Mouse (Mus musculus) cerebellum, adult 2 months (tissue): Measurements from ENCODE around the gene Car9.

Experiments used
- CTCF ChIP-seq: fragments of 200-500 bp; IDR thresholded peaks from 2 replicates; pipeline ENCODE4 v1.5.1; 2011; ENCODE audit warnings: low read depth, mild to moderate bottlenecking, control low read depth, low read length, moderate library complexity, borderline replicate concordance; ENCODE audit not compliant: insufficient read depth
- POLR2A ChIP-seq: fragments of 200-500 bp; IDR thresholded peaks from 2 replicates; pipeline ENCODE4 v1.6.1; 2011; ENCODE audit warnings: low read length, control low read depth, borderline replicate concordance; ENCODE audit not compliant: insufficient read depth

GRCm38 (mm10) chr4:43489611-43490010 lies 17.2 kb upstream of the Car9 start:
- TF ChIP-seq POLR2A (no peak), CTCF (no peak)
